Mouse (Mus musculus) urinary bladder, adult 18-20 months (tissue): ENCODE data around the gene Olfr552.
A peak's percentile ranks its signal among the peaks of the same experiment; 100 is the strongest.
"Not testable (repeated sequence)": the region's sequence is repeated elsewhere in the genome, so short reads cannot be mapped to it uniquely, and the experiment has no call there.

ENCODE experiments used
- DNase-seq, 2 experiments: peaks; one replicate each; pipeline ENCODE4 v3.0.0; 2022; ENCODE audit warnings: low spot score in 2 of 2, mixed read lengths in 2 of 2

Gene Olfr552

GRCm38 (mm10) chr7:102597378-102598031 is at the start of gene Olfr552:
Gene Olfr552 (plus strand): TSS chr7:102597770.
- DNase-seq, result no peak

- no peak for DNase-seq
Observed at GRCm38 (mm10) chr7:102549570-102549969, 48.0 kb upstream of the Olfr552 start, which contains the start of gene Olfr549. Gene Olfr549 (plus strand): TSS chr7:102549870.

- DNase-seq, result no peak
Observed at GRCm38 (mm10) chr7:102553279-102553678, 44.3 kb upstream of the Olfr552 start.

GRCm38 (mm10) chr7:102564999-102565997 is 32.3 kb upstream of the Olfr552 start, which contains the start of gene Trim21:
Gene Trim21 (minus strand): TSS chr7:102565486.
- DNase-seq, result peak; percentile 80 to 88

GRCm38 (mm10) chr7:102566219-102566618 is 31.4 kb upstream of the Olfr552 start:
- DNase-seq, result no peak

GRCm38 (mm10) chr7:102571142-102571541 is 26.4 kb upstream of the Olfr552 start, which contains the start of gene Olfr550:
Gene Olfr550 (plus strand): TSS chr7:102571442.
- no peak for DNase-seq

- no peak for DNase-seq
Observed at GRCm38 (mm10) chr7:102573174-102573830, 24.3 kb upstream of the Olfr552 start.

GRCm38 (mm10) chr7:102575998-102576397 is 21.6 kb upstream of the Olfr552 start:
- no peak for DNase-seq

- no peak for DNase-seq
Observed at GRCm38 (mm10) chr7:102591786-102592185, 5.8 kb upstream of the Olfr552 start, which contains the start of gene Olfr551. Gene Olfr551 (minus strand): TSS chr7:102591886.

- no peak for DNase-seq
Observed at GRCm38 (mm10) chr7:102618118-102618517, 20.5 kb downstream of the Olfr552 start, which contains the start of gene Olfr553. Gene Olfr553 (minus strand): TSS chr7:102618218.

GRCm38 (mm10) chr7:102619608-102620007 is 22.0 kb downstream of the Olfr552 start:
- DNase-seq, result no peak

- not testable (repeated sequence) for DNase-seq
Observed at GRCm38 (mm10) chr7:102620368-102620767, 22.8 kb downstream of the Olfr552 start.

GRCm38 (mm10) chr7:102636665-102637064 is 39.1 kb downstream of the Olfr552 start:
- DNase-seq, result peak; percentile 4 to 28

- no peak for DNase-seq
Observed at GRCm38 (mm10) chr7:102638132-102638531, 40.6 kb downstream of the Olfr552 start, which contains the start of gene Olfr554. Gene Olfr554 (plus strand): TSS chr7:102638432.

- not testable (repeated sequence) for DNase-seq
Observed at GRCm38 (mm10) chr7:102644945-102645344, 47.4 kb downstream of the Olfr552 start.
